ENCODE assay signal across 8 mouse cellular contexts in the genomic region with DNA sequence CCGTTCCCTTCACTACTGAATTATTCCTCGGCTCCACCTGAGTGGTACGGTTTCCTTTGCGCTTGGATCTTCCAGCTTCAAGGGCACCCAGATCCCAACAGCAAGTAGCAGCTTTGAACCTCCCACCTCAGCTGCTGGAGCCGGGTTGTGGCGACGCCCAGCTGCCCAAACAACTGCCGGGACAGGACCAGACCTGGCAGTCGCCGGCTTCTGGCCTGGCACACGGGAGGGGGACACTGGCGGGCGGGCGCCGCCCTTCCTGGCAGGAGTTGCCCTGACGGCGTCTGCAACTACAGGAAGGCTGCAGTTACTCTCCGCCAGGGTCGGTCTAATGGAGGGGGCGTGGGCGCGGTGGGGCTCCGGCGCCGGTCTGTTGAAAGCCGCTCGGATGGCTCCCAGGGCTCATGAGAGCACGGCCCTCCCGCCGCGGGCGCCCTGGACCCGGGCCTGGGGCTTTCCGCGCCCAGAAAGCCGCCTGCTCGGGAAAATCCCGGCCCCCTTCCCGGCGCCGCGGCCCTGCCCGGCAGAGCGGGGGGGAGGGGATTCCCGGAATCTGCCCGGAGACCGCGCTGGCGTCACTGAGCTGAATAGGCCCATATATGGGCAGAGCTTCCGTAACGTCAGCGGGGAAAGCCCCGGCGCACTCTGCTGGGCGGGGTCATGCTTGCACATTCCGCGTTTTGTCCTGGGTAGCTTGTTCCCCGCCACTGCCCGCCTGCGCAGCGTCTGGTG. TPM values are rescaled to one million over a fixed set of nuclear protein-coding genes. Genes with fewer than 3 reads are reported as not detected.
DNase-seq lines count a peak whose midpoint lies in the region; ATAC-seq and TF ChIP-seq lines count a peak whose summit lies in the region.

No protein-coding gene starts in this region.

- under 1% methylated on average over 51 of the region's 61 CpGs for WGBS in embryonic facial prominence, embryonic 13.5 days
- WGBS in heart, adult 2 months, result 1% methylated on average over 61 of the region's 61 CpGs
- under 1% methylated on average over 61 of the region's 61 CpGs for WGBS in kidney, adult 2 months
- WGBS in limb, embryonic 12.5 days, result under 1% methylated on average over 61 of the region's 61 CpGs
- WGBS in midbrain, embryonic 14.5 days, result under 1% methylated on average over 61 of the region's 61 CpGs

- peak overlapping the region; percentile 77 for H3K9ac ChIP-seq in embryonic facial prominence, embryonic 13.5 days
- H3K9ac ChIP-seq in heart, adult 2 months (ENCODE audit: low read depth, low read length), result peak overlapping the region; percentile 75
- peak overlapping the region; percentile 62 for H3K9ac ChIP-seq in limb, embryonic 12.5 days (replicated peaks)
- H3K9ac ChIP-seq in midbrain, embryonic 14.5 days (replicated peaks; ENCODE audit: low read length), result peak overlapping the region; percentile 43

- peaks cover 32% of the 10 kb centered on the region for H3K27me3 ChIP-seq in embryonic facial prominence, embryonic 13.5 days
- no peaks in the 10 kb centered on the region for H3K27me3 ChIP-seq in heart, adult 2 months (ENCODE audit: control insufficient read depth, insufficient read depth, low read length)
- H3K27me3 ChIP-seq in kidney, adult 2 months (replicated peaks; ENCODE audit: control insufficient read depth, insufficient read depth, low read length), result no peaks in the 10 kb centered on the region
- peaks cover 30% of the 10 kb centered on the region for H3K27me3 ChIP-seq in limb, embryonic 12.5 days
- peaks cover 18% of the 10 kb centered on the region for H3K27me3 ChIP-seq in midbrain, embryonic 14.5 days (ENCODE audit: control insufficient read depth, insufficient read depth, low read length)

- no peaks in the 10 kb centered on the region for H3K9me3 ChIP-seq in embryonic facial prominence, embryonic 13.5 days
- H3K9me3 ChIP-seq in limb, embryonic 12.5 days, result no peaks in the 10 kb centered on the region
- no peaks in the 10 kb centered on the region for H3K9me3 ChIP-seq in midbrain, embryonic 14.5 days (ENCODE audit: control insufficient read depth, low read length)

- no peaks in the 10 kb centered on the region for H3K79me2 ChIP-seq in heart, adult 2 months (replicated peaks; ENCODE audit: control insufficient read depth, insufficient read depth, low read length)

- H3K4me3 ChIP-seq in embryonic facial prominence, embryonic 13.5 days, result peak overlapping the region; percentile 60
- peak overlapping the region; percentile 56 for H3K4me3 ChIP-seq in heart, adult 2 months
- H3K4me3 ChIP-seq in kidney, adult 2 months (ENCODE audit: insufficient read depth, low read depth, low read length), result peak overlapping the region; percentile 43
- peak overlapping the region; percentile 56 for H3K4me3 ChIP-seq in limb, embryonic 12.5 days (replicated peaks)
- H3K4me3 ChIP-seq in midbrain, embryonic 14.5 days (replicated peaks; ENCODE audit: low read depth, low read length), result peak overlapping the region; percentile 49

- H3K27ac ChIP-seq in embryonic facial prominence, embryonic 13.5 days, result peak overlapping the region; percentile 78
- peak overlapping the region; percentile 99 for H3K27ac ChIP-seq in heart, adult 2 months
- peak overlapping the region; percentile 94 for H3K27ac ChIP-seq in kidney, adult 2 months (ENCODE audit: insufficient read depth, low read depth, low read length)
- peak overlapping the region; percentile 77 for H3K27ac ChIP-seq in limb, embryonic 12.5 days
- 0 out of 2 replicates have a peak overlapping the region, but pooled peaks have one; percentile 32 for H3K27ac ChIP-seq in midbrain, embryonic 14.5 days (replicated peaks; ENCODE audit: low read depth, low read length)

- H3K4me1 ChIP-seq in embryonic facial prominence, embryonic 13.5 days, result peaks cover 71% of the 10 kb centered on the region
- peaks cover 15% of the 10 kb centered on the region for H3K4me1 ChIP-seq in heart, adult 2 months (ENCODE audit: control insufficient read depth, insufficient read depth, low read length)
- peaks cover 27% of the 10 kb centered on the region for H3K4me1 ChIP-seq in kidney, adult 2 months (ENCODE audit: control insufficient read depth, insufficient read depth, low read length)
- peaks cover 59% of the 10 kb centered on the region for H3K4me1 ChIP-seq in limb, embryonic 12.5 days (replicated peaks)
- H3K4me1 ChIP-seq in midbrain, embryonic 14.5 days (ENCODE audit: control insufficient read depth, insufficient read depth, low read length), result peaks cover 52% of the 10 kb centered on the region

- peak; percentile 44; the same call in 1 of the 2 replicates for TF ChIP-seq POLR2A in heart, adult 2 months (IDR thresholded peaks at IDR 0.05; ENCODE audit: insufficient read depth, low read depth, low read length)
- TF ChIP-seq POLR2A in kidney, adult 2 months (IDR thresholded peaks at IDR 0.05; ENCODE audit: low read depth, low read length), result peak; percentile 57

- H3K4me2 ChIP-seq in embryonic facial prominence, embryonic 13.5 days, result peak overlapping the region; percentile 100
- H3K4me2 ChIP-seq in limb, embryonic 12.5 days, result peak overlapping the region; percentile 99
- H3K4me2 ChIP-seq in midbrain, embryonic 14.5 days (ENCODE audit: low read length), result peak overlapping the region; percentile 99

- ATAC-seq in embryonic facial prominence, embryonic 13.5 days (ENCODE audit: insufficient number of reproducible peaks, insufficient read depth, low FRiP score, low TSS enrichment, low read depth), result peak; percentile 80
- peak; percentile 73 for ATAC-seq in limb, embryonic 12.5 days (ENCODE audit: insufficient number of reproducible peaks, insufficient read depth, low FRiP score, low TSS enrichment, low read depth)
- peak; percentile 83 for ATAC-seq in midbrain, embryonic 14.5 days (ENCODE audit: low FRiP score, low TSS enrichment)

- intact Hi-C loops in heart, adult 2 months (cut with DNase I), result loop anchor here (10.0 kb wide), 1 partner anchor 49 kb away; the partner anchor contains the start of genes Asna1 and Trir

- peak; percentile 93 for DNase-seq in 3134 (ENCODE audit: extremely low read depth, insufficient read length, low spot score)
- peak; percentile 78 to 93 for DNase-seq in adrenal gland, postnatal 4 days (ENCODE audit: low spot score in 2 of 2)
- peak; percentile 97 for DNase-seq in heart, adult 2 months
- DNase-seq in kidney, adult 2 months, result peak; percentile 98
- peak; percentile 95 for DNase-seq in midbrain, embryonic 14.5 days
- peak; percentile 92 to 95 for DNase-seq in spleen, adult 18-20 months

- H3K36me3 ChIP-seq in embryonic facial prominence, embryonic 13.5 days, result peaks cover 32% of the 10 kb centered on the region
- no peaks in the 10 kb centered on the region; the same call in 1 of the 2 replicates for H3K36me3 ChIP-seq in heart, adult 2 months (ENCODE audit: control insufficient read depth, insufficient read depth, low read length)
- no peaks in the 10 kb centered on the region for H3K36me3 ChIP-seq in kidney, adult 2 months (ENCODE audit: control insufficient read depth, insufficient read depth, low read length)
- peaks cover 40% of the 10 kb centered on the region for H3K36me3 ChIP-seq in limb, embryonic 12.5 days
- H3K36me3 ChIP-seq in midbrain, embryonic 14.5 days (ENCODE audit: control insufficient read depth, insufficient read depth, low read length), result peaks cover 37% of the 10 kb centered on the region

- TF ChIP-seq EP300 in heart, adult 2 months (IDR thresholded peaks at IDR 0.05; ENCODE audit: insufficient read depth, low read depth, low read length), result 0 out of 2 replicates have a peak, but pooled peaks have one; percentile 59

- TF ChIP-seq CTCF in heart, adult 2 months (IDR thresholded peaks at IDR 0.05), result peak; percentile 17
- no peak for TF ChIP-seq CTCF in kidney, adult 2 months (conservative IDR thresholded peaks at IDR 0.05; ENCODE audit: insufficient read depth, insufficient read length, low read depth, low read length)

RNA-seq across cellular contexts. Expression of gene Junb, which starts 2.3 kb away (rescaled TPM):
- total RNA-seq in adrenal gland, postnatal 4 days (2021), result 10 to 100 TPM; 26.1 to 28.9 TPM
- polyA plus RNA-seq in embryonic facial prominence, embryonic 13.5 days (2015; fragmentation: Nextera tagmentation; extraction: Ambion mirVana), result 10.4 and 11.2 TPM in 2 replicates
- total RNA-seq in heart, adult 2 months (2021), result 10 to 100 TPM; 10.4 to 19.0 TPM
- 13.1 and 17.3 TPM in 2 replicates for polyA plus RNA-seq in heart, adult 2 months (2012; rRNA removed)
- polyA plus RNA-seq in kidney, adult 2 months (2012; rRNA removed), result 19.2 and 20.9 TPM in 2 replicates
- polyA plus RNA-seq in limb, embryonic 12.5 days (2016; fragmentation: Nextera tagmentation; extraction: Ambion mirVana), result 7.6 and 10.5 TPM in 2 replicates
- polyA plus RNA-seq in midbrain, embryonic 14.5 days (2014; fragmentation: Nextera tagmentation; extraction: Ambion mirVana), result 4.3 and 5.7 TPM in 2 replicates

RNA-seq across cellular contexts. Expression of gene Rnaseh2a, which starts 6.6 kb away (rescaled TPM):
- total RNA-seq in adrenal gland, postnatal 4 days (2021), result 100 to 1,000 TPM; 122 to 138 TPM
- 93.2 and 94.5 TPM in 2 replicates for polyA plus RNA-seq in embryonic facial prominence, embryonic 13.5 days (2015; fragmentation: Nextera tagmentation; extraction: Ambion mirVana)
- 10 to 100 TPM; 38.1 to 50.5 TPM for total RNA-seq in heart, adult 2 months (2021)
- 33.7 and 46.3 TPM in 2 replicates for polyA plus RNA-seq in heart, adult 2 months (2012; rRNA removed)
- polyA plus RNA-seq in kidney, adult 2 months (2012; rRNA removed), result 29.4 and 34.4 TPM in 2 replicates
- polyA plus RNA-seq in limb, embryonic 12.5 days (2016; fragmentation: Nextera tagmentation; extraction: Ambion mirVana), result 105 and 122 TPM in 2 replicates
- polyA plus RNA-seq in midbrain, embryonic 14.5 days (2014; fragmentation: Nextera tagmentation; extraction: Ambion mirVana), result 51.7 and 54.4 TPM in 2 replicates

RNA-seq across cellular contexts. Expression of gene Prdx2, which starts 6.8 kb away (rescaled TPM):
- total RNA-seq in adrenal gland, postnatal 4 days (2021), result 100 to 1,000 TPM; 617 to 655 TPM
- polyA plus RNA-seq in embryonic facial prominence, embryonic 13.5 days (2015; fragmentation: Nextera tagmentation; extraction: Ambion mirVana), result 888 and 1,010 TPM in 2 replicates
- total RNA-seq in heart, adult 2 months (2021), result 100 to 1,000 TPM; 591 to 662 TPM
- polyA plus RNA-seq in heart, adult 2 months (2012; rRNA removed), result 464 and 584 TPM in 2 replicates
- 304 and 376 TPM in 2 replicates for polyA plus RNA-seq in kidney, adult 2 months (2012; rRNA removed)
- polyA plus RNA-seq in limb, embryonic 12.5 days (2016; fragmentation: Nextera tagmentation; extraction: Ambion mirVana), result 1,079 and 1,120 TPM in 2 replicates
- polyA plus RNA-seq in midbrain, embryonic 14.5 days (2014; fragmentation: Nextera tagmentation; extraction: Ambion mirVana), result 1,531 and 1,588 TPM in 2 replicates

RNA-seq across cellular contexts. Expression of gene Gm49661, which starts 7.0 kb away (rescaled TPM):
- total RNA-seq in adrenal gland, postnatal 4 days (2021), result not detected
- not detected in 2 replicates for polyA plus RNA-seq in embryonic facial prominence, embryonic 13.5 days (2015; fragmentation: Nextera tagmentation; extraction: Ambion mirVana)
- total RNA-seq in heart, adult 2 months (2021), result 1 to 10 TPM; 1.3 to 2.1 TPM
- not detected in 2 replicates for polyA plus RNA-seq in heart, adult 2 months (2012; rRNA removed)
- polyA plus RNA-seq in kidney, adult 2 months (2012; rRNA removed), result not detected in 2 replicates
- polyA plus RNA-seq in limb, embryonic 12.5 days (2016; fragmentation: Nextera tagmentation; extraction: Ambion mirVana), result not detected in 2 replicates
- not detected in 2 replicates for polyA plus RNA-seq in midbrain, embryonic 14.5 days (2014; fragmentation: Nextera tagmentation; extraction: Ambion mirVana)

RNA-seq across cellular contexts. Expression of gene Hook2, which starts 14.2 kb away (rescaled TPM):
- 10 to 100 TPM; 10.6 to 13.8 TPM for total RNA-seq in adrenal gland, postnatal 4 days (2021)
- 23.2 and 24.7 TPM in 2 replicates for polyA plus RNA-seq in embryonic facial prominence, embryonic 13.5 days (2015; fragmentation: Nextera tagmentation; extraction: Ambion mirVana)
- total RNA-seq in heart, adult 2 months (2021), result 1 to 10 TPM; 2.0 TPM
- polyA plus RNA-seq in heart, adult 2 months (2012; rRNA removed), result 2.3 and 2.4 TPM in 2 replicates
- polyA plus RNA-seq in kidney, adult 2 months (2012; rRNA removed), result 34.5 and 34.6 TPM in 2 replicates
- polyA plus RNA-seq in limb, embryonic 12.5 days (2016; fragmentation: Nextera tagmentation; extraction: Ambion mirVana), result 19.3 and 19.7 TPM in 2 replicates
- polyA plus RNA-seq in midbrain, embryonic 14.5 days (2014; fragmentation: Nextera tagmentation; extraction: Ambion mirVana), result 25.8 and 31.4 TPM in 2 replicates

Comparison
In these comparisons a context has a peak if more than half of its experiments do, and no peak if none do; other contexts are left out.
1. Peak in every context shown above with its lines: DNase-seq, ATAC-seq, H3K4me3 ChIP-seq and H3K27ac ChIP-seq.
2. H3K27ac ChIP-seq: peak in every context shown above with its lines; median percentile 99 in heart, adult 2 months; 94 in kidney, adult 2 months; 78 in embryonic facial prominence, embryonic 13.5 days; 77 in limb, embryonic 12.5 days; 32 in midbrain, embryonic 14.5 days.